Mouse (Mus musculus): ENCODE results near the gene Phf10. TPM values are rescaled to one million over a fixed set of nuclear protein-coding genes. Genes with fewer than 3 reads are reported as not detected.
"Not testable (repeated sequence)": the region's sequence is repeated elsewhere in the genome, so short reads cannot be mapped to it uniquely, and the experiment has no call there.

The Phf10 gene
- total RNA-seq, 2 experiments from 2014 or later = 52.4 to 54.7 TPM

DNA sequence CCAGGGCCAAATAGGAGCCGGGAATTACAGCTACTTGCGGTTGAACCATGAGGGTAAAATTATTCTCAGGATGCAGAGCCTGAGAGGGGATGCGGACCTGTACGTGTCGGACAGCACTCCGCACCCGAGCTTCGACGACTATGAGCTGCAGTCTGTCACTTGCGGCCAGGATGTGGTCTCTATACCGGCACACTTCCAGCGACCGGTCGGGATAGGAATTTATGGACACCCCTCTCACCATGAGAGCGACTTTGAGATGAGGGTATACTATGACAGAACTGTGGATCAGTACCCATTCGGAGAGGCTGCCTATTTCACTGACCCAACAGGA lies 17.4 kb downstream of the Phf10 start:
- no peak for DNase-seq (ENCODE audit: low spot score in 2 of 2)

DNA sequence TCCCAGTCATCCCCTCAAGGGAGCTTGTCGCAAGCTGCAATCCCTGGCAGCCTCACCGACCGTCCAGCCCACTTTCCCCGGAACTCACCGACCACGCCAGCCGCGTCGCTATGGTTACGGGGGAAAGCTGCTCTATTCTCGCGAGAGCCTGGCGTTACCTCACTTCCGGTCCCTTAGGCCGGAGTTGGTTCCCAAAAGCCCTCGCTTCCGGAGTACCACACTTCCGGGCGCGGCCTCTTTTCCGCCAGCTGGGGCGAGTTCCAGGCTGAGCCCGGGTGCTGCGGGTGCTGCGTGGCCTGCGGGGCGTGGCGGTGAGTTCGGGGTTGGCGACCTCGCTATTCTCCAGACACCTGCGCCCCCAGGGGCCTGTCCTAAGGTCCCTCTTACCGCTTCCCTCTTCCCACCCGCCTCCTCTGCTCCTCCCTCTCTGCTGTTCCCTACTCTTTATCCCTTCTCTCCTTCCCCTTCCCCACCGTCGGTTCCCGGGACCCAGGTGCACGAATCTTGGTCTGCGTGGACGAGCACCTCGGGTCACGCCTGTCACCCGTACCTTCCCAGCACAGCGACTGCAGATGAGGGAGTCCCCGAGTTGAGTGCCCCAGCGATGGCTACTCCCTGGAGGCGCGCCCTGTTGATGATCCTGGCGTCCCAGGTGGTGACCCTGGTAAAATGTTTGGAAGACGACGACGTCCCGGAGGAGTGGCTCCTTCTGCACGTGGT lies 17.9 kb downstream of the Phf10 start, which contains the start of the genes Wdr27 and 1600012H06Rik:
TSS of gene Wdr27 (minus strand) at position 150 of the 720 bp plus-strand sequence.
TSS of gene 1600012H06Rik (plus strand) at position 176 of the 720 bp plus-strand sequence.
- DNase-seq (ENCODE audit: low spot score in 2 of 2) = peak; percentile 99

DNA sequence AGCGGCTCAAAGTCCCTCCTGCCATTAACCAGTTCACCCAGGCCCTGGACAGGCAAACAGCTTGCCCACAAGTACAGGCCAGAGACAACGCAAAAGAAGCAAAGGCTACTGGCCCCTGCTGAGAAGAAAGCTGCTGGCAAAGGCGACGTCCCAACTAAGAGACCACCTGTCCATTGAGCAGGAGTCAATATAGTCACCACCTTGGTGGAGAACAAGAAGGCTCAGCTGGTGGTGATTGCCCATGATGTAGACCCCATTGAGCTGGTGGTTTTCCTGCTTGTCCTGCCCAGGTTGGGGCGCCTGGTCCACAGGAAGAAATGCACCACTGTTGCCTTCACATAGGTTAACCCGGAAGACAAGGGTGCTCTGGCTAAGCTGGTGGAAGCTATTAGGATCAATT lies 18.9 kb downstream of the Phf10 start:
- not testable (repeated sequence) for DNase-seq (ENCODE audit: low spot score in 2 of 2)

DNA sequence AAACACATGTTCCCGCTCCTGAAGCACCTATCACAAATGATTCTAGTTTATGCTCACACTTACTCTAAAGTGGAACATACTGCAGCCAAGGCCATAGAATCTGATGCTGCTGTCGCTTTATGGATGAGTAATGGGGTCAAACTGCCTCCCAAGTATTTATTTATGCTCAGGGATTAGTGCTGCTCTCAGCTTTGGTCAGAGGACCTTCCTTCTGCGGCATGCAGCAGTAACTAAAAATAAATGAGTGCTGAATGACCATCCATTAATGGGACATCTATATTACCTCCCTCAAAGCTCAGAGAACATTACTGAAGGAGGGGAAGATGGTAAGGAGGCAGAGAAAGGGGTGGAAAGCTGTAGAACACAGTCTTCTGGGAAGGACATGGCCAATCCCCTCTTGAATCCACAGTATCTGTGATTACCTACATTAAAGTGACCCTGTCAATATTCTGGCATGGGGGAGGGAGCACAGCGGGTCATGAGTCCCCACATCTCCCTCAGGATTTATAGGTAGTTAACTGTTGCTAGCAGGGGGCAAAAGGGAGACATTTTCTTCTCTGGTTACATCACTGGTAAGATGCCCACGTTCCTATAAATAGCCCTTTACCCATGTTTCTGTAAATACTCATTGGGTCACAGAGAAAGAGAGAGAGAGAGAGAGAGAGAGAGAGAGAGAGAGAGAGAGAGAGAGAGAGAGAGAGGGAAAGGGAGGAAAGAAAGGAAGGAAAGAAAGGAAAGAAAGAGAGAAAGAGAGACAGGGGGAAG lies 25.1 kb downstream of the Phf10 start:
- no peak for DNase-seq (ENCODE audit: low spot score in 2 of 2)

DNA sequence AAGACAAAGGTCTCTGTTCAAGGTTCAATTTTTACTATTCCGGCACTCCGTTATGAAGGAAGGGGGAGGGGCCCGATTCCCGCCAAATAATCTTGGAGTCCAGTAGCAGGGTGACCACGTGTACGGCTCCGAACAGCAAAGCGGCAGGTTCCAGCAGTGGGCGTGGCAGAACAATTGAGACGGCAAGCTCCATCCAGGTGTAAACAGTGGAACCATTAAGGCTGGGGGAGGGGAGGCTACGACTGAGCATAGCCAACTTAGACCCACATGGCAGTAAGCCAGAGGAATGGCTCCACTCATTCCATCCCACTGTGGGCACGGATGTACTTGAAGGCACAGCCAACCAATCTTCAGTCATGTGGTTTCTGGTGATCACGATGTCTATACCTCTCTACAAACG lies 25.8 kb downstream of the Phf10 start:
- not testable (repeated sequence) for DNase-seq (ENCODE audit: low spot score in 2 of 2)

DNA sequence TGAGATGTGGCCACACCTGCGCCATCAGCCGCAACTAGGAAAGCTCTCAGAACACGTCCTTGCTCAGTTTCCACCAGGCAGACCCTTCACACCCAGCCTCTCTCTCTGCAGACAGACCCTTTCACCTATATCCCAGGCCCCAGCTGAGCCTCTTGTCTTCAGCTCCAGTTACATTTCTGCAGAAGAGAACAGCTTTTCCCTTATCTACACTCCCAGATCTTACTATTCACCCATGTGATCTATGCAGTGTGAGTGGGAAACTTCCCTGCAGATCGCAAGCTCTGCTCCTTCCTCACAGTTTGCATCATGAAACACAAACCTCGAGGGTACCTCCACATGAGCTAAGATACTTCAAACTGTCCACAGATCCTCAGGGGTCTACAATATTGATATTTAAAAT lies 29.6 kb downstream of the Phf10 start:
- DNase-seq (ENCODE audit: low spot score in 2 of 2) = no peak

DNA sequence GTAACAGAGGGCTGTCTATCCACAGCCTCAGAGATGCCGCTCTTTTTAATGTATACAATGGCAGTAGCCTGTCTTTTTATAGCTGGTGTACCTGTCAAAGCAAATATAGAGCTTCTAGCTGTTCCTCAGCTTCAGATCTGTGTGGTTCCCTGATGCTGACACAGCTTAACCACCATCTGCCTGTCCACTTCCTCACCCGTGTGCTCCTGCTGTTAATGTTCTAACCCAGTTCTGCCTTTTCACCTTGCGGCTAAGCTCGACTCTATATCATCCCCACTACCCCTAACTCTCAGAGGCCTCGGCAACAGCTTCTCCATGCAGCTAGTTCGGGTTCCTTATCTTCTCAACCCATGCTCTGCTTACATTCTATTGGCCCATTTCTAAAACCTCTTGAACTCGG lies 30.4 kb downstream of the Phf10 start:
- DNase-seq (ENCODE audit: low spot score in 2 of 2) = no peak

DNA sequence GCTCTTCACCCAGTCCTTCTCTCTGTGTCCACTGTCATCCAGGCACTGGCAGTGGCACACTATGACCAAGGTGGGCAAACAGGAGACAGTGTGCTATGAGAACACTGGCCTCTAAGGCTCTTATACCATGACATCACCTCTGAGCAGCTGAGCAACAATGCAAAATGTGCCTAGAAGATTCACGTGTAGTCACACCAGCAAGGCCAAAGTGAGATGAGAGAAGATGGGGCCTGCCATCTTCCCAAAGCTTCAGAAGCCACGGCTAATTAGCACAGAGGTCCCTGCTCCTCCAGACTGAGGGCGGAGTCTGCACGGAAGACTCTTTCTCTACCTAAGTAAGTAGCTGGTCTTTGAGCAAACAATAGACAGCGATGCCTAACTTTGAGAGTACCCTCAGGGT lies 32.4 kb downstream of the Phf10 start:
- no peak for DNase-seq (ENCODE audit: low spot score in 2 of 2)

DNA sequence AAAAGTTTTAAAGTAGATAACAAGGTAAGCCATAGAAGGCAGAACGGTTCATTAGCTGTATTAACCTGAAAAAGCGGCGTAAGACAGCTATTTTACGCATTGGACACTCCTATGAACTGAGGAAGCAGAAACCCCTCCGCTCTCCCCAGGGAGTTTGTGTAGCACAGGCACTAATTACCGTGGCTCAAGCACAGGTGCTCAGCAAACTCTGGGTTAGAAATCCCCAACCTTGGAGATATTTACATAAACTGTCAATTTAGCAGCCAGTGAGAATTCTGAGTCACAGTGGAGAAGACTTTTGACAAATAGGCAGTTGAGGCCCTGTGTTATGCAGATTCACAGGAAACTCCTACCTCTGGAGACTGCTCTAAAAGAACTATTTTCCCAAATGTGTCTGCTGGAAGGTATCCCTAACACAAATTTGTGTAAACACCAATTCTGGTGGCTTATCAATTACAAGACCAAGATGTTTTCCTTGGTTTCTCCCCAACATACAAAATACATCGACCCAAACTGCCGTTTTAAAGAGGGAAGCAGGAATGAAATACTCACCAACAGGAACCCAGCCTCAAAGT lies 33.3 kb downstream of the Phf10 start:
- no peak for DNase-seq (ENCODE audit: low spot score in 2 of 2)

DNA sequence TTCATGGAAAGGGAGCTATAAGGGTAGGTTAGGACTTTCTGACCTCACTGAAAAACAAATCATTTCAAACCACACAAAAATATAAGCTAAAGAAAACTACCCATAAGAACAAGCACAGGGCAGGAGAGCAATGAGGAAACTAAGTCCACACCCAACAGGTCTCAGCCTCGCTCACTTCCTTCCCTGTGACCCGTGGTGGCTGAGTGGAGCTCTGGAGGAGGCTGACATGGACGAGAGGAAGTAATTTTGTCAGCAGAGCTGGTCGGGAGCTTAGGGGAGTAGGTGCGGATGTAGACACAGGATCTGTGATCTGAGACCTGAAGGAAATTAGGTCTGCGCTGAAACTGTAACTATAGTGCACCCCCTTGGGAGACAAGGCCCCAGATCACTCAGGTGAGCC lies 39.5 kb downstream of the Phf10 start:
- DNase-seq (ENCODE audit: low spot score in 2 of 2) = no peak

DNA sequence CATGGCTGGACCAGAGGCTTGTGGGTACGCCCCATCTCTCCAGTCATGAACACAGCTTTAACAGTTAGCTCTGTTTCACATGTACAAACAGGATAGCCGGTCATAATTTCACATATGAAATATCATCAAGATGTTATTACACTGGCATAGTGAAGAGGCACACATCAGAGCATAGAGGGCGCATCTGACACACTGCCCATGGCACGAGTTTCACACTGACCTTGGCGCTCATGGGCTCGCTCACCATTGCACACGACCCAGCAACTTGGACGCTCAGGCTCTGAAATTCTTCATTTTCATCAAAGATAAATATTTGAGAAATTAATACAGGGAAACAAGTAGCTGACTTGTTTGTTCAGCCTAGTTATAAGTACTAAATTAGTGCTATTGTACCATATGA lies 43.2 kb downstream of the Phf10 start:
- DNase-seq (ENCODE audit: low spot score in 2 of 2) = no peak

DNA sequence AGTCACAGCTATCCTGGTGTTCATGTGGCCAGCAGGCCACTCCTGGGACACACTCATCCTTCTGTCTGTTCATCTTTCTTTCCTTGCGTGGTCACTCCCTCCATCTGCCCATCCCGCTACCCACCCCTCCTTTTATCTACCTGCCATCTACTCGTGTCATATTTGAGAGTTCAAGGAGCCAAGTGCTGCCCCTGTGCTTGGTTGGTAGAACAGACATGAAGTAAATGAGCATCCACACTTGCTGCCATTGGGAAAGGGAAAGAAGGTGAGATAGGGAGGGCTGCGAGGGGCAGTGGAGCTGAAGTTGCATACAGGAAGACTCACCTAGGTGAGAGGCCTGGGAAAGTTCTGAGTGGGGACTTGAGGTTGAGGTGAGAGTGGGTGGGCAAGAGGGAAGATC lies 46.7 kb downstream of the Phf10 start:
- DNase-seq (ENCODE audit: low spot score in 2 of 2) = no peak

DNA sequence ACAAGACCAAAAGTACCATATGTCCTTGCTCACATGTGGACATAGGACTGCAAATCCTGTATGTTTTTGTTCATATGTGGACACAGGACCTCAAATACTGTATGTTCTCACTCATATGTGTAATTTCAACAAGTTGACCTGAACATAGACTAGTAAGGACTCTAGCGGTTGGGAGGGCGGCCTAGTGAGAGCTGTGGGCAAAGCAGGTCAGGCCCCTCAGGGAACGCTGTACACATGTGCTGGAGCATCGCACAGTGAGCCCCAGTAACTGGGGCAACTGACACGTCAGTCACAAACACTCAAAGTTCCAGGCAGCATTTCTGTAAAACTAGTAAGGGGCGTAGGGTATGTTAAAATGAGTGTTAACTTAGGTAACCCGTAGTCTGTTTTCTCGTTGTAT lies 48.1 kb downstream of the Phf10 start:
- DNase-seq (ENCODE audit: low spot score in 2 of 2) = no peak

DNA sequence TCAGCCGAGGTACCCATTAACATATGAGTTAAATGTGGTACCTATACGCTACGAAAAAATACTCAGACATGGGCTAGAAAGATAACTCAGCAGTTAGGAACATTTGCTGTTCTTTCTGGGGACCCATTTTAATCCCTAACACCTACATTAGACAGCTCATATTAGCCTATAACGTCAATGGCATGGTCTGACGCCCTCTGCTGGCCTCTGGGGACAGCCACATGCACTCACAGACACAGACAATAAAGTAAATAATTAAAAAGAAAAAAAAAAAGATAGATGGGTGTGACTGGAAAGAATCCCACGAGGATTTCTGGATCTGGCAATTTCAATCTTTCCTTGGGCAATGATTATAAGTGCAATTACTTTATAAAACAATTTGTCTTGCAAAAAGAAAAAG lies 48.7 kb downstream of the Phf10 start:
- no peak for DNase-seq (ENCODE audit: low spot score in 2 of 2)

DNA sequence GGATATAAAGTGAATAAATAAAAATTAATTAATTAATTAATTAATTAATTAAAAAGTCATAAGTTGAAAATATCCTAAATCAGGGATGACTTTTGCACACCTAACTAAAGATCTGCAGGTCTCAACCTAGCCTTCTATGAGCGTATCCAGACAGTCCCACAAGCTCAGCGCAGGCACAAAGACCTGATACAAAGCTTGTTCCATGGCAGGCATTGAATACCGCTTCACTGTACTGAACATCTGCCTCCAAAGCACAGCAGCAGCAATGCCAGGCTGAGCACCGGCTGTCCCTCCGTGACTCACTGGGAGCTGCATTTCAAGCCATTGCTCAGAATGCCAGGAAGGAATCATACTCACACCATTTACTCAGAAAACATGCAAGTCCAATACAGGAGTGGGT lies 50.3 kb downstream of the Phf10 start:
- DNase-seq (ENCODE audit: low spot score in 2 of 2) = peak in 1 of 2 experiments; percentile 13

DNA sequence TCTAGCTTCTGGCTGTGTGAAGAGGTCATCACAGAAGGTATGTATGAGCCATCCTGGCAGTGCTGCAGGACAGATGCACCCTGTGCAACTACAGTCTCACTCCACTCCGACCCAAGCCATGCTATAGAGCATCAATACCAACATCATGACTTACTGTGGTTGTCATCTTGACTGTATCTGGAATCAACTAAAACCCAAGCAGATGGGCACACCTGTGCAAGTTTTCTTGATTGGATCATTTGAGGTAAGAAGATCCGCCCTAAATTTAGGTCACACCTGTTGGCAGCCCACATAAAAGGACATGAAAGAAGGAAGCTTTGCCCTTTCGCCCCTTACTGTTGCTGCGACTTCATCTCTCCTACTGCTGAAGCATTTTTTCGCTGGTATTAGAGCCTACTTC lies 51.7 kb downstream of the Phf10 start:
- DNase-seq (ENCODE audit: low spot score in 2 of 2) = no peak

DNA sequence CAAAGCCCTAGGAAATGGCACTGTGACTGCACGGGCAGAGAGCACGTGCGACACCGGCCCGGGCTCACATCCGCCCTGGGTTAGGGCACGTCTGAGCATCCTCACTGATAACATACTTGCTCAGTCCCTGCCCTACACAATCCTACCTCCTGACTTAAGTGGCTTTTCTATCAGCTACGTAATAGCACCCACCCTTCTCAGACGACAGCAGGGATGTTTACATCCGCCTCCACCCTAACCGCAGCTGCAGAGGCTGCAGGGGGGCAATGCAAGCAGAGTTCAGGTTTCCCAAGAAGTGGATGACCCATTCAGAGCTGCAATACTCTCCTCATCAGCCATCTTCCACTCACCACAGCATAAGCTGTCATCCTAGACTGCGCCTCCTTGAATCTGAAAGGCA lies 53.9 kb downstream of the Phf10 start:
- no peak for DNase-seq (ENCODE audit: low spot score in 2 of 2)

DNA sequence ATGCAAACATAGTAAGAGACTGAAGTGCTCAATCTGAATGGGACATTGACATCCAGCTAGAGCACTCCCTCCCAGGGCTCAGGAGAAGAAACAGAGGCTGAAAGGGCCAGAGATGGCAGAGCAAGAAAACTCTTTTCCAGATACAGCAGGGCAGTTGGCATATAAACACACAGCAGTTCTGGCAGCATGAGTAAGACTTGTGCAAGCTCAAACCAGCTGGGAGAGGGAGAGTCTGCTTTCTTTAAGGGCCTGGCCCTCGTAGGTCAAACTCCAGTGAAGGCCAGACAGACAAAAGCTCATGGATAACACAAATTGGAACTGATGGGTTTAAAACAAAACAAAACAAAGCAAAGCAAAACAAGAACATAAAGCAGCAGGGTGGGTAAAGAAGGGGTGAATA lies 54.5 kb downstream of the Phf10 start:
- DNase-seq (ENCODE audit: low spot score in 2 of 2) = no peak

DNA sequence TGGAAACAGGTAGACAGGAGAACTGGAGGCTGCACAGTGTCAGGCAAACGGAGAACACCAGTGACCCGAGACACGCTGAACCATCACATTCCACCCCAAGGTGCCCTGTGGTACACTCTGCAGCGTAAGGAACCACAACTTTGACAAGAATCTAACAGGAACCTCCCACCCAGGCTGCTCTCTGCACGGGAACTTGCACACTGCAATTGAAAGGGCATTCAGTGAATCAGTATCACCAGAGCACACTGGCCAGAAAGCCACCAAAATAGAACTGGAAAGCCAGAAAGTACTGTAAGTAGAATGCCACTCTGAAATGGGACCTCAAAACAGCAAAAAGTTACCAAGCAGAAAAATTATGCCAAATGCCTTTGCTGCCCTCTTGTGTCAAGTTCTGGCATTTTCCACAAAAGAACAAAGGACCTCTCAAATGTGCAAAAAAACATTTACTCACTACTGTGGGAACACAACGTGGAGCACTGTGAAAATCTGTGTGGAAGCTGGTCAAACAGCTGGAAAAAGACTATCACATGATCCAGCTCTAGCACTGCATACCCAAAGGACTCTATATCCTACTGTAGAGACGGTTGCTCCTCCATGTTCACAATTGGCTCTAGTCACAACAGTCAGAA lies 56.3 kb downstream of the Phf10 start:
- peak; percentile 56 to 91 for DNase-seq (ENCODE audit: low spot score in 2 of 2)

DNA sequence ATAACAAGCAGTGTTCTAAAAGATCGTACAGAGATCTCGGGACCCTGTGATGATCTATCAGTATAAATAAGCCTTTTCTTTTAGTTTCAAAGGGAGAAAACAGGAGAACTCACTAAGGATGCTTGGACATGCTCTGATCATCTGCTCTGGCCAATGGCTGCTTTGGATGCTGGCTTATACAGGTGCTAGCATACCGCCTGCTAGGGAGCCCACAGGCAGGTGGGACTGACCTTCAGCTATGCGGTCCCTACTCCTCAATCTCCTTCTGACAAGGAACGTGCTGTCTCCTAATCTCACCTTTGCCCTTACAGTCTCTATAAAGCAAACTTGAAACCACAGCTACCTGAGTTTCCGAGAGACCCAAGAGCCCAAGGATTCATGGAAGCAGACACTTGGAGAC lies 56.9 kb downstream of the Phf10 start:
- no peak for DNase-seq (ENCODE audit: low spot score in 2 of 2)

DNA sequence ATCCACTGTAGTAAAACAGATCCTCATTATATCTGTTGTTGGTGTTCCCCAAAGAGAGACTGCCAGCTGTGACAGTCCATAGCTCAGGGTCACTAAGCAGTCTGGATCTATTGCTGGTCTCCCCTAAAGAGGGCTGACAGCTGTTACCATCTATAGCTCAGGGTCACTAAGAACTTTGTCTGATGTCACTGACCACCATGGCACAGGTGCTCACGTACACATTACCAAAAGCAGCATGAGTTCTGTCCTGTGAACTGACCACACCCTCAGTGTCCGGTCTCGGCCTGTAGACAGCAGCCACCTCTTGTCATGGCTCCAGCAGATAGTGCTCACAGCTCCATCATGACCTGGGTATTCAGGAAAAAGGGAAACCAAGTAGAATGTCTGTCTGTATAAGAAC lies 57.9 kb downstream of the Phf10 start:
- DNase-seq (ENCODE audit: low spot score in 2 of 2) = no peak

DNA sequence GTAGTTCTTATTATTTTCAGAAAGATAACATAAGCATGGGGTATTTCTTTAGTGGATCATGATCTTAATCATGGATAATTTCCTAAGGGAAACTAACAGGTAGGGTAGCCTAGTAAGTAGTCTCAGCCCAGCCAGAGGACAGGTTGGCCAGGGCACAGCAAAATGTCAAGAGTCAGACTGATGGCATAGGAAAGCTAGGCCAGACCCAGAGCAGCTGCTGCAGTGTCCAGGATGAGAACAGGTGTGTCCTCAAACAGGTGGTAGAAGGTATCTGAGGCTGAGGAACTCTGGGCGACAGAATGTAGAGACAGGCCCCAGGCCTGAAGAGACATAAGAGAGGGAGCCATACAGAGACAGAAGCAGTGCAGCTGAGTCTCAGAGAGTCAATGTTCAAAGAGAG lies 62.1 kb downstream of the Phf10 start:
- DNase-seq (ENCODE audit: low spot score in 2 of 2) = no peak

Measured in layer of hippocampus, adult 18-20 months (tissue).